Mouse (Mus musculus) liver, embryonic 16.5 days (tissue): Measurements from ENCODE around the gene Prodh2. TPM values are rescaled to one million over a fixed set of nuclear protein-coding genes. Genes with fewer than 3 reads are reported as not detected.

ENCODE experiments used
- ATAC-seq: fragments of 200-750 bp; cut with Nextera tagmentation; 2 replicates; pipeline ENCODE4 v1.8.0; 2017; ENCODE audit warnings: low read depth, mild to moderate bottlenecking, moderate number of reproducible peaks, moderate library complexity
- H3K27ac ChIP-seq: fragments of 300-500 bp; sonication (generic); 2 replicates; pipeline ENCODE4 v1.5.1; 2014; ENCODE audit warnings: mild to moderate bottlenecking, low read length
- H3K27me3 ChIP-seq: fragments of 300-500 bp; sonication (generic); 2 replicates; pipeline ENCODE4 v1.6.1; 2014; ENCODE audit warnings: low read depth, low read length, mixed read lengths; ENCODE audit not compliant: control insufficient read depth, insufficient read depth
- H3K36me3 ChIP-seq: fragments of 300-500 bp; sonication (generic); 2 replicates; pipeline ENCODE4 v1.6.1; 2014; ENCODE audit warnings: mild to moderate bottlenecking; ENCODE audit not compliant: control insufficient read depth, insufficient read depth
- H3K4me1 ChIP-seq: fragments of 300-500 bp; sonication (generic); 2 replicates; pipeline ENCODE4 v1.6.1; 2014; ENCODE audit warnings: low read depth, low read length, mixed read lengths; ENCODE audit not compliant: control insufficient read depth
- H3K4me2 ChIP-seq: fragments of 300-500 bp; sonication (generic); 2 replicates; pipeline ENCODE4 v1.6.1; 2014; ENCODE audit warnings: low read depth, low read length, mixed read lengths
- H3K4me3 ChIP-seq: fragments of 300-500 bp; sonication (generic); 2 replicates; pipeline ENCODE4 v1.5.1; 2014; ENCODE audit warnings: low read depth, mild to moderate bottlenecking, low read length
- H3K9ac ChIP-seq: fragments of 300-500 bp; sonication (generic); 2 replicates; pipeline ENCODE4 v1.6.1; 2014; ENCODE audit warnings: low read depth, low read length
- H3K9me3 ChIP-seq: fragments of 300-500 bp; sonication (generic); replicated peaks from 2 replicates; pipeline ENCODE4 v1.6.1; 2016; ENCODE audit warnings: low read length; ENCODE audit not compliant: control insufficient read depth
- WGBS: fragments of 180-500 bp; shearing (Covaris S2); extraction: QIAGEN DNeasy Blood & Tissue Kit; methylation state at CpG from one replicate; pipeline ENCODE4 v1.1.7; 2014; ENCODE audit not compliant: insufficient replicate concordance; 5-methylcytosine and 5-hydroxymethylcytosine counted together
- microRNA-seq: library from miRNA; unstranded; fragments of <30 nt; microRNA quantifications from one replicate; pipeline ENCODE4, GENCODE M21; 2016
- polyA plus RNA-seq: library from polyadenylated mRNA; unstranded; fragments of >200 nt; fragmentation: Nextera tagmentation; extraction: Ambion mirVana; gene quantifications from 2 replicates; pipeline ENCODE4 v1.2.1, GENCODE M21; 2015

The Prodh2 gene
- polyA plus RNA-seq, 1 experiment from 2014 or later = 85.2 TPM

- Histone ChIP-seq H3K9me3 (no peaks in the 10 kb centered on the region), H3K27me3 (no peaks in the 10 kb centered on the region), H3K9ac (peak overlapping the region; percentile 72), H3K4me3 (peak overlapping the region; percentile 76), H3K4me1 (peaks cover 29% of the 10 kb centered on the region), H3K27ac (peak overlapping the region; percentile 86), H3K36me3 (peaks cover 17% of the 10 kb centered on the region), H3K4me2 (peak overlapping the region; percentile 80)
- peak; percentile 35 for ATAC-seq
- WGBS = 8% methylated on average over 12 of the region's 12 CpGs
These were observed 65.4 kb downstream of the Prodh2 start for GRCm38 (mm10) chr7:30558656-30559442.

DNA sequence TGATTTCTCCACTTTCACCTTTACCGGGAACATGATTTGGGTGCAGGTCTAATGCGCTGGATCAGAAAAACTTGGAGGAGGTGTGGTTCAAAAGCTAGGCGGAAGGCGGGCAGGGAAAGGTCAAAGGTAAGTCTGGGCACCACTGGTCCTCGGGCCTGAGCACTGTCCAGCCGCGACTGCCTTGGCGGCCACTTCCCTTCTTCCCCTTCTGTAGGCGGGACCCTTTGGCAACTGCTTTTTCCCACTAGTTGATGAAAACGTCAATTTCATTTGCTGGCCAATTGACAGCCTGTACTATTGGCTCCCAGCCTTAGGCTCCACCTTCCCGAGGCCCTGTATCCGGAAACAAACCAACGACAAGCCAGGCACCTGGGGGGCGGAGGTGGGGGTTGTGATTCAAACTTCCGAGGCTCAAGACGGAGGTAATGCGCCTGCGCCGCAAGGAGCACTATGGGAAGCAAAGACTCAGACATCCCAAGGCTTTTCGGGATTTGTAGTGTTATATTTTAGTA lies 66.1 kb downstream of the Prodh2 start, which contains the start of gene Lin37:
Lin37 (minus strand) TSS at position 396 of the 512 bp plus-strand sequence.
- peaks cover 31% of the 10 kb centered on the region for H3K4me1 ChIP-seq
- peak within 1 kb of the TSS; percentile 80 for H3K4me2 ChIP-seq
- WGBS = under 1% methylated on average over 20 of the region's 20 CpGs
- peak within 1 kb of the TSS; percentile 72 for H3K9ac ChIP-seq
- H3K27ac ChIP-seq = peak within 1 kb of the TSS; percentile 86
- no peaks in the 10 kb centered on the region for H3K9me3 ChIP-seq
- no peaks in the 10 kb centered on the region for H3K27me3 ChIP-seq
- peak within 1 kb of the TSS; percentile 76 for H3K4me3 ChIP-seq
- H3K36me3 ChIP-seq = peaks cover 17% of the 10 kb centered on the region
- ATAC-seq = peak; percentile 84

DNA sequence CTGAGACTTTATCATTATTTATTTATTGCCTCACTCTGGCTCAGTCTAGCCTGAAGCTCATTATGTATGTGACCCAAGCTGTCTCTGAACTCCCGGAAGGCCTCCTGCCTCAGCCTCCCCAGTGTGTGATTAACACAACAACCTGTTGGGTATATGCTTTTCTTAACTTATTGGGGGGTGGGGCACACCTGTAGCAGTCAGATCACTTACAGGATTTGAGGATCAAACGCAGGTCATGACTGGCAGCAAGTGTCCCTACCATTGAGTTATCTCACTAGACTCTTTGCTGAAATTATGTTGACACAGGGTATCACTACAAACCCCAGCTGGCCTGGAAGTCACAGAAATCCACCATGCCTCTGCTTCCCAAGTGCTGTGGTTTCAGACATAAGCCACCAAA lies 66.9 kb downstream of the Prodh2 start:
- peak overlapping the region; percentile 80; the same call in 1 of the 2 replicates for H3K4me2 ChIP-seq
- no peak for ATAC-seq
- no peaks in the 10 kb centered on the region for H3K9me3 ChIP-seq
- H3K27me3 ChIP-seq = no peaks in the 10 kb centered on the region
- peak overlapping the region; percentile 80 for H3K27ac ChIP-seq
- H3K9ac ChIP-seq = no peak overlapping the region
- 78% methylated on average over 2 of the region's 2 CpGs for WGBS
- peak overlapping the region; percentile 76 for H3K4me3 ChIP-seq
- H3K36me3 ChIP-seq = peaks cover 12% of the 10 kb centered on the region
- peaks cover 31% of the 10 kb centered on the region for H3K4me1 ChIP-seq

- Histone ChIP-seq H3K4me2 (peak overlapping the region; percentile 73), H3K27me3 (no peaks in the 10 kb centered on the region), H3K9me3 (no peaks in the 10 kb centered on the region), H3K4me1 (peaks cover 31% of the 10 kb centered on the region), H3K9ac (peak overlapping the region; percentile 90), H3K4me3 (peak overlapping the region; percentile 95), H3K36me3 (peaks cover 3% of the 10 kb centered on the region; the same call in 1 of the 2 replicates), H3K27ac (peak overlapping the region; percentile 82)
- WGBS = 0% methylated on average over 27 of the region's 27 CpGs
- no peak for ATAC-seq
These were observed 69.2 kb downstream of the Prodh2 start for GRCm38 (mm10) chr7:30562526-30563116.

Small RNAs within 50 kb of the gene (microRNA-seq; reads per million reads assigned to microRNA genes)
- gene Gm38670 = 3.2 reads per million, percentile 10 among the genes with 10 or more reads in this experiment

Other genes starting within 250 kb of the Prodh2 start
- gene Thap8, start 213.5 kb upstream of the Prodh2 start, polyA plus RNA-seq = 0.11 and 0.19 TPM in 2 replicates
- 6.5 and 7.5 TPM in 2 replicates for gene Wdr62, start 213.2 kb upstream of the Prodh2 start, polyA plus RNA-seq
- 0.50 and 0.90 TPM in 2 replicates for gene Clip3, start 201.9 kb upstream of the Prodh2 start, polyA plus RNA-seq
- gene Alkbh6, start 184.9 kb upstream of the Prodh2 start, polyA plus RNA-seq = 15.8 and 18.0 TPM in 2 replicates
- gene Syne4, start 178.8 kb upstream of the Prodh2 start, polyA plus RNA-seq = 17.0 and 22.4 TPM in 2 replicates
- gene E130208F15Rik, start 171.9 kb upstream of the Prodh2 start, polyA plus RNA-seq = 0.30 and 0.88 TPM in 2 replicates
- gene Sdhaf1, start 169.7 kb upstream of the Prodh2 start, polyA plus RNA-seq = 4.3 and 4.6 TPM in 2 replicates
- 2.0 and 2.1 TPM in 2 replicates for gene Lrfn3, start 130.8 kb upstream of the Prodh2 start, polyA plus RNA-seq
- gene Tyrobp, start 79.9 kb upstream of the Prodh2 start, polyA plus RNA-seq = 150 and 154 TPM in 2 replicates
- 7.2 and 7.8 TPM in 2 replicates for gene Hcst, start 73.8 kb upstream of the Prodh2 start, polyA plus RNA-seq
- gene Nfkbid, start 71.9 kb upstream of the Prodh2 start, polyA plus RNA-seq = 1.4 and 1.7 TPM in 2 replicates
- gene Aplp1, start 48.1 kb upstream of the Prodh2 start, polyA plus RNA-seq = 4.2 and 4.4 TPM in 2 replicates
- gene Kirrel2, start 35.9 kb upstream of the Prodh2 start, polyA plus RNA-seq = 0.12 and 0.23 TPM in 2 replicates
- 0.09 and 0.19 TPM in 2 replicates for gene Nphs1, start 35.3 kb upstream of the Prodh2 start, polyA plus RNA-seq
- gene Arhgap33, start 41.4 kb downstream of the Prodh2 start, polyA plus RNA-seq = 1.8 and 2.6 TPM in 2 replicates
- gene Hspb6, start 58.6 kb downstream of the Prodh2 start, polyA plus RNA-seq = 5.3 and 6.9 TPM in 2 replicates
- gene Proser3, start 58.7 kb downstream of the Prodh2 start, polyA plus RNA-seq = 2.7 and 3.0 TPM in 2 replicates
- 22.7 and 23.7 TPM in 2 replicates for gene Lin37, start 66.2 kb downstream of the Prodh2 start, polyA plus RNA-seq
- gene U2af1l4, start 69.7 kb downstream of the Prodh2 start, polyA plus RNA-seq = 31.5 and 32.6 TPM in 2 replicates
- 3.8 and 4.1 TPM in 2 replicates for gene Gm49396, start 69.7 kb downstream of the Prodh2 start, polyA plus RNA-seq
- gene Psenen, start 70.0 kb downstream of the Prodh2 start, polyA plus RNA-seq = 65.0 and 70.1 TPM in 2 replicates
- 2.1 and 2.2 TPM in 2 replicates for gene Igflr1, start 71.8 kb downstream of the Prodh2 start, polyA plus RNA-seq
- 2.7 and 3.5 TPM in 2 replicates for gene Kmt2b, start 95.1 kb downstream of the Prodh2 start, polyA plus RNA-seq
- gene Zbtb32, start 105.3 kb downstream of the Prodh2 start, polyA plus RNA-seq = 0.21 and 0.34 TPM in 2 replicates
- 0.08 and 0.09 TPM in 2 replicates for gene Upk1a, start 119.2 kb downstream of the Prodh2 start, polyA plus RNA-seq
- gene Cox6b1, start 132.5 kb downstream of the Prodh2 start, polyA plus RNA-seq = 566 and 597 TPM in 2 replicates
- not detected in 2 replicates for gene Etv2, start 142.2 kb downstream of the Prodh2 start, polyA plus RNA-seq
- 41.9 and 43.4 TPM in 2 replicates for gene Rbm42, start 156.7 kb downstream of the Prodh2 start, polyA plus RNA-seq
- gene Haus5, start 171.4 kb downstream of the Prodh2 start, polyA plus RNA-seq = 28.5 and 31.8 TPM in 2 replicates
- not detected in 2 replicates for gene Pmis2, start 178.0 kb downstream of the Prodh2 start, polyA plus RNA-seq
- gene 2200002J24Rik, start 205.3 kb downstream of the Prodh2 start, polyA plus RNA-seq = 0.57 and 0.90 TPM in 2 replicates
- 4.1 and 4.4 TPM in 2 replicates for gene Atp4a, start 218.6 kb downstream of the Prodh2 start, polyA plus RNA-seq
- 94.1 and 96.0 TPM in 2 replicates for gene Tmem147, start 235.9 kb downstream of the Prodh2 start, polyA plus RNA-seq